Mouse (Mus musculus) small intestine, adult 2 months (tissue): ENCODE results near the gene Fam129a.

Source experiments
- CTCF ChIP-seq: fragments of 200-500 bp; IDR thresholded peaks from 2 replicates; pipeline ENCODE4 v1.5.1; 2012; ENCODE audit warnings: low read depth, mild to moderate bottlenecking, control low read depth, inconsistent platforms, low read length, moderate library complexity, mixed read lengths; ENCODE audit not compliant: insufficient replicate concordance, insufficient read length; ENCODE audit errors: extremely low read depth
- POLR2A ChIP-seq: fragments of 200-500 bp; IDR thresholded peaks from 2 replicates; pipeline ENCODE4 v1.6.1; 2012; ENCODE audit warnings: low read depth, mild to moderate bottlenecking, control low read depth, inconsistent platforms, low read length, moderate library complexity

DNA sequence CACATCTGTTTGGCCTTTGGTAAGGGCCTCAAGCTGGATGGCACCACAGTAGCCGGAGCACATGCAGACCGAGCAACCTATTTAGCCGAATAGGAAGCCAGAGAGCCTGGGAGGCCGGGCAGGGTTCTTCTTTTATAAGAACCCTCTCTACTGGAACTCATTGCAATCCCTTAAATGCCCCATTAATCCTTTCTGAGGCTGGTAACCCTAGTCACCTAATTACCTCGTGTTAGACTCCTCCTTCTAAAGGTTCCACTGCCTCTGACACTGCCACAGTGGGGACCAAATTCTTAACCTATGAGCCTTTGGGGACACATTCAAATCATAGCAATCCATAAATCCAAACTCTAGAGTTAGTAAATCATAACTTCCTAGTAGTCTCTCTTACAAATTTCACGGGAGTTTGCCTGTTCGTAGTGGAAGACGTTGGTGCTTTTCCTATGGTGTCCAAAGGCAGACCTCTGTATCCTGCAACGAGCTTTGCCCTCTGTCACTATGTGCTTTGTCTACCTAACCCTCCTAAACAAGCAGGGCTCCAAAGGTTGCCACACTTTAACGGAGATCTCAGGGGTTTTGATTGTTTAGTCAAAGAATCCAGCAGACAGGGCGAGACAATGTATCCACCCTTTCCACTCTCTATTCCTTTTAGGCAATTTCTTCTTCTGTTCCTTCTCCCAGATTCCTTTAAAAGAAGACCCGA, 24.8 kb downstream of the Fam129a start:
- no peak for TF ChIP-seq CTCF
- TF ChIP-seq POLR2A, result no peak
